Mouse (Mus musculus): ENCODE data around the gene Eif5a.

GRCm38 (mm10) chr11:69886907-69887635, 34.7 kb downstream of the Eif5a start:
- TF ChIP-seq CTCF (IDR thresholded peaks at IDR 0.05; ENCODE audit: borderline replicate concordance, control insufficient read depth, extremely low read depth, insufficient read depth, low read length, poor library complexity) (no peak), POLR2A (IDR thresholded peaks at IDR 0.05; ENCODE audit: control insufficient read depth, extremely low read depth, insufficient read depth, low read length, poor library complexity) (no peak)
